Mouse (Mus musculus) neural tube, embryonic 15.5 days (tissue): ENCODE results near the gene Pdcd4. TPM values are rescaled to one million over a fixed set of nuclear protein-coding genes. Genes with fewer than 3 reads are reported as not detected.

ENCODE experiments used
- ATAC-seq: fragments of 200-750 bp; cut with Nextera tagmentation; 2 replicates; pipeline ENCODE4 v1.8.0; 2017; ENCODE audit warnings: mild to moderate bottlenecking, moderate TSS enrichment, moderate library complexity; ENCODE audit not compliant: low FRiP score
- H3K27ac ChIP-seq: fragments of 300-500 bp; sonication (generic); replicated peaks from 2 replicates; pipeline ENCODE4 v1.5.1; 2015; ENCODE audit warnings: mild to moderate bottlenecking, inconsistent platforms
- H3K27me3 ChIP-seq: fragments of 300-500 bp; sonication (generic); replicated peaks from 2 replicates; pipeline ENCODE4 v1.6.1; 2015; ENCODE audit warnings: inconsistent platforms
- H3K36me3 ChIP-seq: fragments of 300-500 bp; sonication (generic); 2 replicates; pipeline ENCODE4 v1.6.1; 2015; ENCODE audit warnings: inconsistent platforms
- H3K4me1 ChIP-seq: fragments of 300-500 bp; sonication (generic); 2 replicates; pipeline ENCODE4 v1.6.1; 2015; ENCODE audit warnings: inconsistent platforms
- H3K4me2 ChIP-seq: fragments of 300-500 bp; sonication (generic); 2 replicates; pipeline ENCODE4 v1.6.1; 2015; ENCODE audit warnings: inconsistent platforms, mild to moderate bottlenecking, moderate library complexity
- H3K4me3 ChIP-seq: fragments of 300-500 bp; sonication (generic); replicated peaks from 2 replicates; pipeline ENCODE4 v1.5.1; 2015; ENCODE audit warnings: mild to moderate bottlenecking, inconsistent platforms
- H3K9ac ChIP-seq: fragments of 300-500 bp; sonication (generic); replicated peaks from 2 replicates; pipeline ENCODE4 v1.6.1; 2015; ENCODE audit warnings: mild to moderate bottlenecking, inconsistent platforms
- H3K9me3 ChIP-seq: fragments of 300-500 bp; sonication (generic); replicated peaks from 2 replicates; pipeline ENCODE4 v1.6.1; 2016; ENCODE audit warnings: inconsistent platforms
- WGBS: fragments of 180-500 bp; shearing (Covaris S2); methylation state at CpG from one replicate; pipeline ENCODE4 v1.1.7; 2015; ENCODE audit warnings: mixed read lengths; 5-methylcytosine and 5-hydroxymethylcytosine counted together
- polyA plus RNA-seq: library from polyadenylated mRNA; unstranded; fragments of >200 nt; fragmentation: Nextera tagmentation; extraction: Ambion mirVana; gene quantifications from 2 replicates; pipeline ENCODE4 v1.2.1, GENCODE M21; 2015

Gene Pdcd4
- polyA plus RNA-seq, 1 experiment from 2014 or later: 60.3 TPM

DNA sequence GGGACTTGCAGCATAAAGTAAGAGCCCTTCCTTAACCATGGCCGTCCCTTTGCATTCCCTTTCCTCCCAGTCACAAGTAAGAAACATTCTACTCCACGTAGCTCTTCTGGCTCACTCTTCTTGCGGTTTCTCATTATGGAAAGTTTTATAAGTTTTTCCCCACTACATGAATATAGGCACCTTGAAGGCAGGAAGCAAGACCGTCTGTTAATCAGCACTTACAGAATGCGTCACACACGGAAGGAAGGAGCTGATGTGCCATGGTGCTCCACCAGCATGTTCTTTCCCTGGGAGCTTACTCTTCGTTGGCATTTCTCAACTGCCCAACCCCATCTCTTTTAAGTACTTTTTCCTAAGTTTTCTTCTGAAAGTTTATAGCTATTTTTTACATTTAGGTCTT lies 79.9 kb downstream of the Pdcd4 start:
- ATAC-seq: no peak
- H3K9ac ChIP-seq: no peak overlapping the region
- WGBS: 88% methylated on average over 7 of the region's 7 CpGs
- H3K4me2 ChIP-seq: no peak overlapping the region
- no peaks in the 10 kb centered on the region for H3K9me3 ChIP-seq
- 0 out of 2 replicates have a peak, but pooled peaks cover 4% of the 10 kb centered on the region for H3K4me1 ChIP-seq
- no peaks in the 10 kb centered on the region for H3K27me3 ChIP-seq
- H3K36me3 ChIP-seq: peaks cover 3% of the 10 kb centered on the region; the same call in 1 of the 2 replicates
- no peak overlapping the region for H3K4me3 ChIP-seq
- H3K27ac ChIP-seq: no peak overlapping the region

DNA sequence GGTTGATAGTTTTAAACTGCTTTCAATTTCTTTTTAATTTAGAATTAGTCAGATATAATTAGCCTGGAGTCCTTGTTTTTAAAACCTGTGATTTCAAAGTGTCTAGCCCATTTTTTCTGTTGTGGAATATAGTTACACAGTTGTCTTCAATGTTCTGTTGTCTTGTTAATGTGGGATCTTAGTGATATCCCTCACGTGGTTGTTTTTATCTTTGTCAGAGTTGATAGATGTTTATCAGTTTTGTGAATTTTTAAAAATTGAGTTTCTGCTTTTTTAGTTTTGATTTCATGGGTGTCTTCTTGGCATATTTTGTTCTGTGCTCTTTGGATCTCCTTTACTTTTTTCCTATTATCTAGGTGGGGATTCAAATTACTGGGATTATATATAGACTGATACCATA lies 81.6 kb downstream of the Pdcd4 start:
- no peak overlapping the region for H3K4me3 ChIP-seq
- H3K4me1 ChIP-seq: 0 out of 2 replicates have a peak, but pooled peaks cover 4% of the 10 kb centered on the region
- no peak overlapping the region for H3K4me2 ChIP-seq
- 77% methylated on average over 1 of the region's 1 CpGs for WGBS
- H3K9ac ChIP-seq: no peak overlapping the region
- no peaks in the 10 kb centered on the region for H3K27me3 ChIP-seq
- peaks cover 7% of the 10 kb centered on the region; the same call in 1 of the 2 replicates for H3K36me3 ChIP-seq
- H3K9me3 ChIP-seq: 0 out of 2 replicates have a peak, but pooled peaks cover 5% of the 10 kb centered on the region
- no peak overlapping the region for H3K27ac ChIP-seq
- no peak for ATAC-seq

Other genes with a start within 250 kb of the Pdcd4 start
- gene Rbm20, start 214.9 kb upstream of the Pdcd4 start, polyA plus RNA-seq: 0.51 and 1.4 TPM in 2 replicates
- gene Shoc2, start 52.1 kb downstream of the Pdcd4 start, polyA plus RNA-seq: 58.4 and 59.4 TPM in 2 replicates
- gene Bbip1, start 52.4 kb downstream of the Pdcd4 start, polyA plus RNA-seq: 115 and 135 TPM in 2 replicates
- 3.9 and 4.6 TPM in 2 replicates for gene Adra2a, start 151.9 kb downstream of the Pdcd4 start, polyA plus RNA-seq